Mouse (Mus musculus) embryonic fibroblast, embryonic 13.5 days (primary cell): ENCODE data around the gene Tcf15.

ENCODE experiments used
- CTCF ChIP-seq: IDR thresholded peaks from 2 replicates; pipeline ENCODE4 v1.5.1; 2011; ENCODE audit warnings: mild to moderate bottlenecking, control low read depth, low read length, moderate library complexity, borderline replicate concordance; ENCODE audit not compliant: insufficient read depth
- POLR2A ChIP-seq: IDR thresholded peaks from 2 replicates; pipeline ENCODE4 v1.6.1; 2011; ENCODE audit warnings: low read depth, mild to moderate bottlenecking, control low read depth, low read length, moderate library complexity

DNA sequence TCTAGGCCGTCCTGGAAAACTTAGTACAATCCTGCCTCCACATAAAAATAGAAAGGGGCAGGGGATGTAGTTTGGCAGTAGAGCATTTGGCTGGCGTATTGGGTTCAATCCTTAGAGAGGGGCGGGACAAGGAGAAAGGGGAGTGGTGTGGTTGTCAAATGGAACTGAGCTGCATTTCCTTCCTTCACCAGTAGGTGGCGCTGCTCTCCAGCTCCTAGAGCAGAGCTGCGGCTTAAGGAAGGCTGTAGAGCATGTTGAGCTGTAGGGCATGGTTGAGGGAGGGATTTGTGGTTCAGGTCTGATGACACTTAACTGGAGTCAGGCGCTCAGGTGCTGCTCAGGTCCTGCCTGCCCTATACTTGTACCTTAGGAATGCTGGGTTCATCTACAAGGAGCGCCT, 31.4 kb upstream of the Tcf15 start:
- TF ChIP-seq POLR2A = 0 out of 2 replicates have a peak, but pooled peaks have one; percentile 14
- peak; percentile 98 for TF ChIP-seq CTCF
